Mouse (Mus musculus) bone marrow macrophage, adult 2 months (primary cell): ENCODE measurements around the gene Cdc37l1.

ENCODE experiments used
- CTCF ChIP-seq: IDR thresholded peaks from 2 replicates; pipeline ENCODE4 v1.5.1; 2012; ENCODE audit warnings: low read depth, mild to moderate bottlenecking, low read length, moderate library complexity
- POLR2A ChIP-seq: IDR thresholded peaks from 2 replicates; pipeline ENCODE4 v1.6.1; 2012; ENCODE audit warnings: mild to moderate bottlenecking, low read depth, low read length, borderline replicate concordance

GRCm38 (mm10) chr19:28974862-28975611 is 15.1 kb upstream of the Cdc37l1 start:
- peak; percentile 58; the same call in 1 of the 2 replicates for TF ChIP-seq CTCF
- TF ChIP-seq POLR2A = no peak
